Mouse (Mus musculus) hindbrain, embryonic 14.5 days (tissue): ENCODE data around the gene Cemip. TPM values are rescaled to one million over a fixed set of nuclear protein-coding genes. Genes with fewer than 3 reads are reported as not detected.

ENCODE experiments used
- ATAC-seq: fragments of 200-750 bp; cut with Nextera tagmentation; 2 replicates; pipeline ENCODE4 v1.8.0; 2017; ENCODE audit warnings: moderate number of reproducible peaks, mild to moderate bottlenecking, moderate TSS enrichment, moderate library complexity; ENCODE audit not compliant: low FRiP score
- DNase-seq: peaks from one replicate; pipeline ENCODE4 v3.0.0-alpha.2; 2015; ENCODE audit warnings: low spot score
- H3K27ac ChIP-seq: fragments of 300-500 bp; sonication (generic); 2 replicates; pipeline ENCODE4 v1.5.1; 2014; ENCODE audit warnings: mild to moderate bottlenecking, moderate library complexity
- H3K27me3 ChIP-seq: fragments of 300-500 bp; sonication (generic); 2 replicates; pipeline ENCODE4 v1.6.1; 2014; ENCODE audit warnings: mild to moderate bottlenecking, low read length, mixed read lengths; ENCODE audit not compliant: control insufficient read depth, insufficient read depth
- H3K36me3 ChIP-seq: fragments of 300-500 bp; sonication (generic); replicated peaks from 2 replicates; pipeline ENCODE4 v1.6.1; 2014; ENCODE audit not compliant: control insufficient read depth, insufficient read depth
- H3K4me1 ChIP-seq: fragments of 300-500 bp; sonication (generic); replicated peaks from 2 replicates; pipeline ENCODE4 v1.6.1; 2014; ENCODE audit warnings: antibody characterized with exemption, low read length, mixed read lengths; ENCODE audit not compliant: control insufficient read depth, insufficient read depth
- H3K4me2 ChIP-seq: fragments of 300-500 bp; sonication (generic); replicated peaks from 2 replicates; pipeline ENCODE4 v1.6.1; 2014; ENCODE audit warnings: mild to moderate bottlenecking, moderate library complexity
- H3K4me3 ChIP-seq: fragments of 300-500 bp; sonication (generic); replicated peaks from 2 replicates; pipeline ENCODE4 v1.5.1; 2014; ENCODE audit warnings: mild to moderate bottlenecking, low read length
- H3K9ac ChIP-seq: fragments of 300-500 bp; sonication (generic); 2 replicates; pipeline ENCODE4 v1.6.1; 2014
- H3K9me3 ChIP-seq: fragments of 300-500 bp; sonication (generic); 2 replicates; pipeline ENCODE4 v1.6.1; 2016; ENCODE audit warnings: low read length; ENCODE audit not compliant: control insufficient read depth
- WGBS: fragments of 180-500 bp; shearing (Covaris S2); extraction: QIAGEN DNeasy Blood & Tissue Kit; methylation state at CpG from one replicate; pipeline ENCODE4 v1.1.7; 2014; 5-methylcytosine and 5-hydroxymethylcytosine counted together
- polyA plus RNA-seq: library from polyadenylated mRNA; unstranded; fragments of >200 nt; fragmentation: Nextera tagmentation; extraction: Ambion mirVana; gene quantifications from 2 replicates; pipeline ENCODE4 v1.2.1, GENCODE M21; 2014

Cemip gene
- polyA plus RNA-seq, 1 experiment from 2014 or later: 0.70 TPM

DNA sequence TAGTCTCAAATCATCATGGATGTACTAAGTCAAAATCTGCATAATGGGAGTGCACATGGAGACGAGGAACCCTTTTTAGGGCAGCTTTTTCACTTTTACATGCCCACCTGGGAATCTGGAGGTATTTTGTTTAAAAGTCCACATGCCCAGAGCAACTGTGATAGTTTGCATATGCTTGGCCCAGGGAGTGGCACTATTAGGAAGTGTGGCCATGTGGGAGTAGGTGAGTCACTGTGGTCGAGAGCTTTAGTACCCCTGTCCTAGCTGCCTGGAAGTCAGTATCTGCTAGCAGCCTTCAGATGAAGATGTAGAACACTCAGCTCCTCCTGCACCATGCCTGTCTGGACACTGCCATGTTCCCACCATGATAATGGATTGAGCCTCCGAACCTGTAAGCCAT lies 14.4 kb upstream of the Cemip start:
- WGBS: 92% methylated on average over 3 of the region's 3 CpGs
- DNase-seq: no peak
- H3K27ac ChIP-seq: no peak overlapping the region
- H3K4me3 ChIP-seq: no peak overlapping the region
- no peaks in the 10 kb centered on the region for H3K27me3 ChIP-seq
- no peak overlapping the region for H3K4me2 ChIP-seq
- no peak overlapping the region for H3K9ac ChIP-seq
- ATAC-seq: no peak
- no peaks in the 10 kb centered on the region for H3K9me3 ChIP-seq
- no peaks in the 10 kb centered on the region for H3K4me1 ChIP-seq
- no peaks in the 10 kb centered on the region for H3K36me3 ChIP-seq

DNA sequence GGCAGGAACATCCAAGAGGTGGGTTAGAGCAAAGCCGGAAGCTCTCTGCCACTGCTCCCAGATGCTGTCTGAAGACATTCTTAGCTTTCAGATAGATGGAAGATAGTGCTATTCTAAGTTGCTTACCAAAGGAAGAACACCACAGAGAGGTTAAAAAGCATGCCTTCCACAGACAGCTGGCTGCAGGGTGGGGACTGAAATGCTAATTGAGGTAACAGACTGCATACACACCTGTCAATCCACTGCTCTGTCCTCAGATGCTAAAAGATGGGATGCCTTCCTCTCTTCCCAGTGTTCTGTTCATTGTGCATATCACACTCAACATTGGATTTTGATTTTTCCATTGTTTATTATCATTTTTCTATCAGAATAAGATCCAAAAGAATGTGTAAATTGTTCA lies 11.8 kb upstream of the Cemip start:
- no peak overlapping the region for H3K27ac ChIP-seq
- no peaks in the 10 kb centered on the region for H3K36me3 ChIP-seq
- WGBS: 98% methylated on average over 1 of the region's 1 CpGs
- no peaks in the 10 kb centered on the region for H3K4me1 ChIP-seq
- H3K9me3 ChIP-seq: no peaks in the 10 kb centered on the region
- ATAC-seq: no peak
- DNase-seq: no peak
- no peak overlapping the region for H3K4me3 ChIP-seq
- no peaks in the 10 kb centered on the region for H3K27me3 ChIP-seq
- no peak overlapping the region for H3K9ac ChIP-seq
- no peak overlapping the region for H3K4me2 ChIP-seq

DNA sequence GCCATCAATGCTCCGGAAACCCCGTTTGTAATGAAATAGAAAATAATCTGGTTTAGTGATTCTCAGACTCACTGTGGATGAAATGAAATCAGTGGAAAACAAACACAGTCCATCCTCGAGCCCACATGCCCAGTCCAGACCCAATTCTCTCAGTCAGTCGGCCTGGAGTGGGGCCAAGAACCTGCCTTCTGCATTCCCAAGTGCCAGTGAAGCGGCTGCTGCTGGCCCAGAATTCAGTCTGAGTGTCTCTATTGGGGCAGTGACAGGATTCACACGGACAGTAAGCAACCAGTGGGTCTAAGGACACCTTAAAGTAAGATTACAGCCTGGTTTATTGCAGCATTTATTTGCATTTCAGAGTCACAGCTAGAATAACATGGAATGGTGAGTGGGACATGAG lies 10.2 kb upstream of the Cemip start:
- Histone ChIP-seq H3K36me3 (no peaks in the 10 kb centered on the region), H3K4me3 (no peak overlapping the region), H3K27me3 (no peaks in the 10 kb centered on the region), H3K27ac (no peak overlapping the region), H3K9me3 (no peaks in the 10 kb centered on the region), H3K4me2 (no peak overlapping the region), H3K9ac (no peak overlapping the region), H3K4me1 (no peaks in the 10 kb centered on the region)
- ATAC-seq (no peak), DNase-seq (no peak)
- 69% methylated on average over 6 of the region's 6 CpGs for WGBS

GRCm38 (mm10) chr7:84090793-84091192 lies 4.5 kb upstream of the Cemip start:
- WGBS: 81% methylated on average over 4 of the region's 4 CpGs
- no peaks in the 10 kb centered on the region for H3K9me3 ChIP-seq
- H3K27ac ChIP-seq: no peak overlapping the region
- no peak overlapping the region for H3K4me2 ChIP-seq
- H3K9ac ChIP-seq: no peak overlapping the region
- no peak for DNase-seq
- H3K4me1 ChIP-seq: peaks cover 4% of the 10 kb centered on the region; the same call in 1 of the 2 replicates
- H3K4me3 ChIP-seq: no peak overlapping the region
- no peaks in the 10 kb centered on the region for H3K36me3 ChIP-seq
- ATAC-seq: no peak
- peaks cover 7% of the 10 kb centered on the region; the same call in 1 of the 2 replicates for H3K27me3 ChIP-seq

DNA sequence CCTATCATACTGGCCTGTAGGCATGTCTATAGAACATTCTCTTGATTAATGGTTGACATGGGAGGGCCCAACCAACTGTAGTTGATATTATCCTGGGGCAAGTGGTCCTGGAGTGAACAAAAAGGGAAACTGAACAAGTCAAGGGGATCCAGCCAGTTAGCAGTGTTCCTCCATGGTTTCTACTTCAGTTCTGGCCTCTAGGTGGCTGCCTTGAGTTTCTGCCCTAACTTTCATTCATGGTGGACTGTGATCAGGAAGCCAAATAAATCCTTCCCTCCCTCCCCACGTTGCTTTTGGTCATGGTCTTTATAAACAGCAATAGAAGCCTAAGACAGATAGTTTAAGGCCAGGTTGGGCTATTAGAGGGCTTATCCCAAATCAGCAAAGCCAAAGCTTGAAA lies 3.5 kb upstream of the Cemip start:
- Histone ChIP-seq H3K9ac (no peak overlapping the region), H3K4me3 (no peak overlapping the region), H3K27ac (no peak overlapping the region), H3K4me1 (peaks cover 13% of the 10 kb centered on the region), H3K36me3 (no peaks in the 10 kb centered on the region), H3K9me3 (no peaks in the 10 kb centered on the region), H3K27me3 (peaks cover 18% of the 10 kb centered on the region), H3K4me2 (no peak overlapping the region)
- ATAC-seq (no peak), DNase-seq (no peak)
- WGBS: 21% methylated on average over 1 of the region's 1 CpGs

DNA sequence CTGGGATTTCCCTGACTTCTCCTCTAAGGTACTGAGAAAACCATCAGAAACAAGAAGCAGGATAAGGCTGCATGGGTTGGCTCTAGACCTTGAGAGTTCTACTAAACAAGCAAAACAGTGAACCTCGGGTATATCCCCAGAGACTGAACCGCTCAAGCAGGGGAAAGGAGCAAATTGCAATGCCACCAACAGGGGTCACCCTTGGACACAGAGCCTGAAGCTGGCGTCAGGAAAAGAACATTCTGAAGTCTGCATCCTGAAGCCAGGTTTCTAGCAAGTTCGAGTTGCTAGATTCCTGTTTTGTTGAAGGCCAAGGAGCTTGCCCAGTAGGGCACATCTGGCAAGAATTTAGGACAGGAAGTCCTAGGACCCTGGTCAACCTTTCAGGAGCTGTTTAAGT lies 2.7 kb upstream of the Cemip start:
- H3K4me1 ChIP-seq: peaks cover 13% of the 10 kb centered on the region
- H3K9ac ChIP-seq: no peak overlapping the region
- ATAC-seq: no peak
- 23% methylated on average over 4 of the region's 4 CpGs for WGBS
- no peak overlapping the region for H3K4me2 ChIP-seq
- H3K36me3 ChIP-seq: no peaks in the 10 kb centered on the region
- no peak overlapping the region for H3K27ac ChIP-seq
- H3K9me3 ChIP-seq: no peaks in the 10 kb centered on the region
- DNase-seq: peak; percentile 68
- no peak overlapping the region for H3K4me3 ChIP-seq
- H3K27me3 ChIP-seq: peaks cover 26% of the 10 kb centered on the region

DNA sequence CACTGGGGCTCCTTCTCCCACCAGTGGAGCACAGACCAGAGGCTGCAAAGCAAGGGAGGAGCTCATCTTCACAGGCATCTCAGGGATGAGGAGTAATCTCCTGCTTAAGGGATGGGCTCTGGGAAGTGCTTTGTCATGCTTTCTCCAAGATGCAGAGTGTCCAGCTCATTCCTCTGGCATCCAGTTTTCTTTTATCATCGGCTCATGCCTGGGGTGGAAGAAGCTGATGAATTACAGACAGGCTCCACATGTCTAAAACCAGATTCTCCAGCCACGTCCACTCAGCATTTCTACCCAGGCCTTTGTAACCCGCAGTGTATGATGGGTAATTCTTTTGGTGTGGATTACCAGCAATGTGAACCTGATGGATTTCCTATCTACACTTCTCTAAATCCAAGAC lies 1.9 kb upstream of the Cemip start:
- Histone ChIP-seq H3K9ac (no peak overlapping the region), H3K9me3 (no peaks in the 10 kb centered on the region), H3K4me1 (peaks cover 13% of the 10 kb centered on the region), H3K36me3 (no peaks in the 10 kb centered on the region), H3K27me3 (peaks cover 31% of the 10 kb centered on the region), H3K4me3 (no peak overlapping the region), H3K4me2 (no peak overlapping the region), H3K27ac (no peak overlapping the region)
- WGBS: 84% methylated on average over 3 of the region's 3 CpGs
- ATAC-seq: no peak
- DNase-seq: no peak

DNA sequence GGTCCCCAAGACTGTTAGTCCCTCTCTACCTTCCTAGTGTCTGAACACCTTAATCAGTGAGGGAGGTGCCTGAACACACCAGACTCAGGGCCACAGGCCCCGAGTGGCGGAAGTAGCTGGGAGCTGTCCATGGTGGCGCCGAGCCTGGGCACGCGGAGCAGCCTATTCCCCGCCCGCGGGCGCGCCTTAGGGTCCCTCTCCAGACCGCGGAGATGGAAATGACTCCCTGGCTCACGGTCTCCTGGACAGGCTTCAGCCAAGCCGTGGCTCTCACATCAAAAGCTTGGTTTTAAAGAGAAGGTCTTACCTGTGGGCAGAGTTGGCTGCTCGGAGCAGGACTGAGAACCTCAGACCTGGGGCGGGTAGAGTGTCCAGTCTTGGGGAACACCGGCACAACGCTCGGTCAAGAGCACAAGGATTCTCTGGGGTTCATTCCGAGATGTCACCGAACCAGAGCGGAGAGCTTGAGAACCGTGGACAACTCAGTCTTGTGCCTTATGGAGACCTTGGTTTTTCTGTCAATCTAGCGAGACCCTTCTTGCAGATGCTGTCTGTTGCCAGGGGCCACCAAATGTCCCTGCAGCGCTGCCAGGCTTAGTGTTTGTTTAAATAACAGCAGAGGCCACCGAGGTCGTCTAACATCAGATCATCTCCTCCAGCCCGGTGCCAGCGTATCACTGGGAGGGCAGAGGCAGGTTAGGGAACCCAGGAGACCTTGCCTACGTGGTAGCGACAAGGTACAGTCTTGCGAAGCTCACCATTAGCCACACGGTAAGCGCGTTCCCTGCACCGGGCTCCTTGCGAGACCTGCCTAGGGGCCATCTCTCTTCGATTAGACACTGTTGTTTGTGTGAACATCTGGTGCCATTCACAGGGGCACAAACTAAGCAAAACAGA lies 1.0 kb downstream of the Cemip start:
- peak overlapping the region; percentile 53 for H3K4me3 ChIP-seq
- peak; percentile 39 for DNase-seq
- no peaks in the 10 kb centered on the region for H3K36me3 ChIP-seq
- no peak overlapping the region for H3K27ac ChIP-seq
- H3K27me3 ChIP-seq: peaks cover 33% of the 10 kb centered on the region
- peaks cover 13% of the 10 kb centered on the region for H3K4me1 ChIP-seq
- H3K4me2 ChIP-seq: peak overlapping the region; percentile 90
- ATAC-seq: peak; percentile 21; the same call in 1 of the 2 replicates
- no peaks in the 10 kb centered on the region for H3K9me3 ChIP-seq
- WGBS: 3% methylated on average over 39 of the region's 39 CpGs
- 0 out of 2 replicates have a peak overlapping the region, but pooled peaks have one; percentile 50 for H3K9ac ChIP-seq

DNA sequence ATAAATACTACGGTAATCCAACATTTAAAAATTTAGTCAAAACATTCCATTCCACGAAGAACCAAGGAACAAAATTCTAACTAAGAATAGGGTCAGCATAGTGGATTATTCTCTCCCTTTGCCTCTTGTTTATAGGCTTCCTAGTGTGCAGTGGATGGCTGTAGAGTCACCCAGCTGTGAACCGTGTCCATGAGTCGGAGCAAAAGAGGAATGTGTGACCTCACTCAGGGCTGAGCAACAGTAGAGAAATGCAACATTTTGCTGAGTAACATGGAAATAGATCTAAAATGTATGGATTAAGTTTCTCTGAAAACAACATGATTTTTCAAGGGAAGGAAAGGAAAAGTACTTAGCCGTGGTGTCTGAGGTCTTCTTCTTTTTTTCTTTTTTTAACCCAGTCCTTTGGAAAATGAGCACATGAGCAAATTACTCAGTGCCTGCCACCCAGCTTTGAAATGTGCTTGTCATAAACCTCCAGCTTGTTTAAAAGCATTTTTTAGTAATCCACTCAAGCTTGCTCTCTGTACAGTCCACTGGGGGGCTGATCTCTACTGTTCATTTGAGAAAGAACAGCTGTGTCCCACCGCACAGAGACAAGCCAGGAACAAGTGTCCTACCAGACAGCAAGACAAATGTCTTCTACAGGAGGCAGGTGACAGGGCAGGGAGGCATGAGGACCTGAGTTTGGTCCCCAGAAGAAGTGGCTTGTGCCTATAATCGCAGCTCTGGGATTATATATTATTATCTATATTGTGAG lies 8.9 kb downstream of the Cemip start:
- DNase-seq (no peak), ATAC-seq (no peak)
- Histone ChIP-seq H3K4me1 (no peaks in the 10 kb centered on the region), H3K4me2 (no peak overlapping the region), H3K27me3 (no peaks in the 10 kb centered on the region), H3K9ac (no peak overlapping the region), H3K36me3 (no peaks in the 10 kb centered on the region), H3K4me3 (no peak overlapping the region), H3K9me3 (no peaks in the 10 kb centered on the region), H3K27ac (no peak overlapping the region)
- WGBS: 72% methylated on average over 7 of the region's 7 CpGs
